Mouse (Mus musculus) testis, postnatal 10 days (tissue): ENCODE data around the gene Mansc1.
A peak's percentile ranks its signal among the peaks of the same experiment; 100 is the strongest.
"Not testable (repeated sequence)": the region's sequence is repeated elsewhere in the genome, so short reads cannot be mapped to it uniquely, and the experiment has no call there.

Experiments used
- DNase-seq: peaks from one replicate; pipeline ENCODE4 v3.0.0; 2021; ENCODE audit warnings: low spot score

Mansc1 gene

GRCm38 (mm10) chr6:134631947-134632687 is at the start of gene Mansc1:
TSS of gene Mansc1 (minus strand) at chr6:134632488.
- peak; percentile 73 for DNase-seq

DNA sequence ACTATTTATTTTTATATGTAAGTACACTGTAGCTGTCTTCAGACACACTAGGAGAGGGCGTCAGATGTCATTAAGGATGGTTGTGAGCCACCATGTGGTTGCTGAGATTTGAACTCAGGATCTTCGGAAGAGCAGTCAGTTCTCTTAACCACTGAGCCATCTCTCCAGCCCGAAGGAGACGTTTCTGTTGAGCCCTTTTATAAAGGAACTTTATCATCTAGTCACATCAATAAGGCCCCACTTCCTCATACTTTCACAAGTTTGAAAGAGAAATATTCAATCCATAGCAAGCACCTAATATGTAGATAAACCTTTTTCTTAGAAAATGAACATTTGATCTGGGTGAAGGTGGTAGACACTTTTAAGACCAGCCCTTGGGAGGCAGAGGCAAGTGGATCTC is 47.0 kb upstream of the Mansc1 start:
- not testable (repeated sequence) for DNase-seq

DNA sequence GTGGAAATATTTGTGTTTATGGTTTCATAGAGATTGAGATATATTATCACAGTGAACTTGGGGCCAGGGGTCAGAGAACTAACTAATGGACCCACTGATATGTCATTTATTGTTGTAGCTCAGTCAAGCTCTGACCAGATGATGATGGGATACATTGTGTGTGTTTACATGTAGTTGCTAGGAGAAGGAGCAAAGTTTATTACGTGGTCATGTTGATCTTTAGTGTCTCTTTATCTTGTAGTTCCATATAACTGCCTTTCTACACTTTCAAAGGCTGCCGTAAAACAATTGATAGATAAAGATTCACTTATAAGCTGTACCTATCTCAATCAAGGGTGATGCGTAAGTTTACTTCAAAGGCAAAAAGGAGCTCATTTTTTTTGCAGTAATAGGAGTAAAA is 45.7 kb upstream of the Mansc1 start:
- DNase-seq = no peak

DNA sequence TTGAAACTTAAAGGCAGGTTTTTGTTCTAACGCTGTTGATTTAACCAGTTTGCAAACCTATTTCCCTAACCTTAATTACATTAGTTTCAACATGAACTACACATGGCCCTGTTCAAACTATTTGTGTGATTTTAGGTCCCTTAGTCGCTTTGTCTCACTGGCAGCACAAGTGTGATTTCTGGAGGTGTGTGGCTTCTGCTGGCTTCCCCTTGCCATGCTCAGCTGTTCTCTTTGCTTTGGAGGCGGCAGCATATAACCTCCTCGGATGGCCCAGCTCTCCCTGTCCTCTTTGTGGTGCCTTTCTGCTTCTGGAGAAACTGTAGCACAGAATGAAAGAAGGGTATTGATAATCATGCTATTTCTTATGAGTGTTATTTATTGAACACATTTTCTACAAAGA is 45.2 kb upstream of the Mansc1 start:
- DNase-seq = no peak

DNA sequence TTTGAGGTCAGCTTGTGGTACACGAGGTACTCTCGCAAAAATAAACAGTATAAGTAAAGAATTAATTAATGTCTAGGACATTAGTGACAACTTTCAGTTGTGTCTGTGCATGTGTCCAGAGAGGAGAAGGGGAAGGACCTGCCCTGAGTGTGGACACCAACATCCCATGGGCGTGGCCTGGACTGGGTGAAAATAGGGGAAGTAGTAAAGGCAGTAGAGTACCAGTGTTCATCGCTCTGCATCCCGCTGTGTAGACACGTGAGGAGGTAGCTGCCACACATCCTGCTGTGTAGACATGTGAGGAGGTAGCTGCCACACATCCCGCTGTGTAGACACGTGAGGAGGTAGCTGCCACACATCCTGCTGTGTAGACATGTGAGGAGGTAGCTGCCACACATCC is 41.4 kb upstream of the Mansc1 start:
- DNase-seq = not testable (repeated sequence)

DNA sequence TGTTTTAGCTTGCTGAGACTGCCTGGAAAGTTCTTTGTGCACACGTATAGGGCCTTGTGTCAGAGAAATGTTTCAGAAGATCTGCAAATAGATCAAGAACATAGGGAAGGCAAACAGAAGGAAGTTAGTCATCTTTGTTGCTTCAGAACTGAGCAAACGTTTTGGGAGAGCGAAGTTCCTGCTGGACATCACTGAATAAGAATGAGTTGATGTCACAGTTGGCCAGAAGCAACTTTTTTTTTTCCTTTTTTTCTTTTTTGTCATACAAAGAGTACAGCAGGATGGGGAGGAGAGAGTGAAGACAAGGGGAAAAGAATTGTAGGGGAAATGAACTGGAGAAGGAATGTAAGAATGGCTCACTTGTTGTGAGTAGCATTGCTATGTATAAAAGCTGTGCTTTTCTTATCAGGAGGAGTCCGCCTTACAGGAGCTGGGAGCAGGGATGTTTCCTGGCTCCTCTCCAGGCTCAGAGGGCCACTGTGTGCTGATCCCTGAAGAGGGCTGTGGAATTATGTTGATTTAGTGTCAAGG is 38.7 kb upstream of the Mansc1 start:
- DNase-seq = peak; percentile 81

- no peak for DNase-seq
These were observed 37.0 kb upstream of the Mansc1 start for GRCm38 (mm10) chr6:134669179-134669865.

DNA sequence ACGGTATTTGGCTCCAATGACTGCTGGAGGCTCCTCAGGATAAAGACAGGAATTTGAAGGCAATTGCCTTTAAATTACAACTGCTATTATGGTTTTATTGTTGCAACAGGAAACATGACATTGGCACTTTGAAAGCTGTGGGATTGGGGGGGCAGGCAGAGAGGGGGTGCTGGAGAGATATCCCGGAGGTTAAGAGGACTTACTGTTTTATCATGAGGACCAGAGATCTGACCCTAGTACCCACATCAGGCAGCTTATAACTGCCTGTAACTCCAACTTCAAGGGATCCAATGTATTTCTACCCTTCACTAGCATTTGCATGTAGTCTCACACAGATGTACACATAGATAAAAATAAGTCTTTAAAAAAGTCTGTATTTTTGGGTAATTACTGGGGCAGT is 36.2 kb upstream of the Mansc1 start:
- no peak for DNase-seq

DNA sequence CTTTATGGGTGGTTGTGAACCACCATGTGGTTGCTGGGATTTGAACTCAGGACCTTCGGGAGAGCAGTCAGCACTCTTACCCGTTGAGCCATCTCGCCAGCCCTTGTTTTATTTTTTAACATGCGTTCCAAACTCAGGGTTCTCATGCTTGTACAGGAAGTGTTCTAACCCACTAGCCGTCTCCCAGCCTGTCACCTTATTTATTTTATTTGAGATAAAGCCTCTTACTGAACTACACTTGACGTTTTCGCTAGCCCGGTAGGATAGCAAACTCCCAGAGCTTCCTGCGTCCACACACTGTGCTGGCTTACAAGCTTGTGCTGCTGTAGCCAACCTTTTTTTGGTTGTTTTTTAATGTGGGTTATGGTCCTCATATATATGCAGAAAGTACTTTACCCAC is 33.5 kb upstream of the Mansc1 start:
- DNase-seq = no peak

DNA sequence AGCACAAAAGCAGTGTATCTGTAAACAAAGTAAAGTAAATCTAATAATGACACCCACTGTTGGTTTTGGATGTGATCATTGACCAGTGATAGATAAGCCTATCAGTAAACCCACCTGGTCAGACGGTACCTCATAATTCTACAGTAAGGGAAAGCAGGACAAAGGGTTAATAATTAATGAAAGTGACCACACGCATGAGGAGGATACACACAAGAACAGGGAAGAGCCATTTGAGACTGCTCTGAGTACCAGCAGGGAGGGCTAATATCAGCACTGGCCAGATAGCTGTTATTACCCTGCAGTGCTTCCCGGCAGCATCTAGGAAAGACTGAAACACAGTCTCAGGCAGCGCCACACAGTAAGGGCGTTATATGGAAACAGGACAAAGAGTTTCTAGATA is 32.3 kb upstream of the Mansc1 start:
- DNase-seq = no peak

DNA sequence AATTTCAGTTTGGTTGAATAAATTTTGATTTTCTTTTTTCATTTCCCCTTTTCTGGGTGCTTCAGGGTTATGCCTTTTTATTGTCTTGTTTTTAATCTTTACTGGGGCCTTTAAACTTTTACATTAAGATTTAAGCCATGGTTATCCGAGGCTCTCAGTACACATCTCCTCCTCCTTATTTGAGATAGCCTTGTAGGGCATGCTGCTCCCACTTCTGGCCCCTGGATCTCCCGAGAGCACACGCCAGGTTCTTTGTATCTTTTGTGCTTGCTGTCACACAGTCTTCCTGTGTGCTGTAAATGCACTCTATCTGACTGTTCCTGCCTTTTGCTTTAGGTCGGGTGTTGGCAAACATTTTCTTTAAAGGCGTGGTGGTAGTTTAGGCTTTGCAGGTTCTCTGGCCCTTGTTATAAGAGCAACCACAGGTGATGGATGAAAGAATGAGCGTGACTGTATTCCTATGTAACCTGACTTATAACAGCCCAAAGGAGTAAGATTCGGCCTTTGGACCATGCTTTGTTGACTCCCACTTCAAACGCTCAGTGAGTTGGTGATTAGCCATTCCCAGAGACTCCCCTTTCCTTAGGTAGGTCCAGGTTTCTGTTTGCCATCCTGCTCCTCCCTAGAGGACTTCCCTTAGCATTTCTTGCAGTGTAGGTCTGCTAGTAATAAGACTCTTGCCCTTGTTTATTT is 28.6 kb upstream of the Mansc1 start:
- no peak for DNase-seq

DNA sequence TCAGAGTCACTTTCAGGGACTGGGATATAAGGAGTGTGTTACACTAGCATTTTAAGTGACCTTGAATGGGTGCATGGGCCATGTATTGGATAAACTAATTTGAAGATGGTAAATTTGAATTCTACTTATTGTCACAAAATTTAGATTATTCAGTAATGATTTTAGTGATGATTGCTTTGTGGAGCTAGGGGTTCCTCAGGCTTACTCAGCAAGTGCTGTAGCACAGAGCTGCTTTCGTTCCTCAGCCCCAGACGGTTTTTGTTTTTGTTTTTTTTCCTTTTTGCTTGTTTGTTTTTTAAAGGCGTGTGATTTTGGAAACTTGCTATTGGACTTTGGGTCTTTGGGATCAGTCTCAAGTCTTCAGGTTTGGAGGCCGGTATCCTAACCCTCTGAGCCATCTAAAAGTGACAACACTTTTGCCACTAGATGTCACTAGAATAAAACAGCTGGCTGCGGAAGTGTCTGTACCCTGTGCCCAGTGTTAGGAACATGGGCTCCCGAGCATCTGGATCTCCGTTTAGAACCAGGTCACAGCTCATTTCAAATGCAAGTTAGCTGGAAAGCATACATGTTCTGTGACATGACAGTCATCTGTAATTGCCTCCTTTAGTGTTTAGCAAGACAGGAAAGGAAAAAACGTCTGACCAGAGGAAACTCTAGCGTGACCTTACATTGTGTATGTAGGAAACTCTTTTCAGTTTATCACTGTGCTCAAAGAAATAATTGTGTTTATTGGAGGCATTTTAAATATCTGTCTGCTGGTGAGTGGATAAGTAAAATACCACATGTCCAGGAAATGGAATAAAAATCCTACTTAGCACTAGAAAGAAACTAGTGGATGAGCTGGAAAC is 27.0 kb upstream of the Mansc1 start:
- DNase-seq = peak; percentile 47

- DNase-seq = no peak
These were observed 24.2 kb upstream of the Mansc1 start for GRCm38 (mm10) chr6:134656527-134656926.

DNA sequence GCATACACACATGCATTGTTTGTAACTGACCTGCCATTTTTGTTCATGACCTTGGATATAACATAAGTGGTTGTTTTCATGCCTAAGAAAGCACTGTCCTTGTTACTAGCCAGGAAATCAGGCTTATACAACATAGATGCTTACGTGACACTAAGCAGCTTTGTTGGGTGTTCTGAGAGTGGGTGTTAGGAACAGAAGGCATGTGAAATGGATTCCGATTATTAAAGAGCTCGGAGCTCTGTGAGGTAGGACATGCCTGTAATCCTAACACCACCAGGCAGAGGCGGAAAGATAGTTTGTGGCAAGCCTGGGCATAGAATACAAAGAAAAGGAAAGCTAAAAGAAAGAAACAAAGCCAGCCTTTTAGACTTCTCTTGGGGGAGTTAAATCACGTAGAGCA is 16.1 kb upstream of the Mansc1 start:
- DNase-seq = no peak

- DNase-seq = no peak
These were observed 15.3 kb upstream of the Mansc1 start for GRCm38 (mm10) chr6:134647621-134648020.

DNA sequence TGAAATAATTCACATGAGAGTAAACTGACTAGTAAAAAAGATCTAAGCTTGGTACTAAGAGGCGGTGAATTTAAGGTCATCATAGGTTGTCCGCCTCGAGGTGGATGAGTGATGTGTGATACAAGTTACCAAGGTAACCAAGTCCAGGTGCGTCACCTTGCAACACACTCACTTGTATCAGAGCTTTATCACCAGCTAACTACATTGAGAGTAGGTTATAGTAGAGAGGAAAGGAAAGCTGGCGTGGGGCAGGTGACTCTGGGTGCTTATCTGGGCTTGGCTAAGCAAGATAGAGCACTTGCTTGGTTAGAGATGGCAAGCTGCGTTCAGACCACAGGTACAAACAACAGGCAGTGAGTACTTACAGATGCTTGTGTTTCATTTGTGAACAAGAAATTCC is 14.5 kb upstream of the Mansc1 start:
- no peak for DNase-seq

DNA sequence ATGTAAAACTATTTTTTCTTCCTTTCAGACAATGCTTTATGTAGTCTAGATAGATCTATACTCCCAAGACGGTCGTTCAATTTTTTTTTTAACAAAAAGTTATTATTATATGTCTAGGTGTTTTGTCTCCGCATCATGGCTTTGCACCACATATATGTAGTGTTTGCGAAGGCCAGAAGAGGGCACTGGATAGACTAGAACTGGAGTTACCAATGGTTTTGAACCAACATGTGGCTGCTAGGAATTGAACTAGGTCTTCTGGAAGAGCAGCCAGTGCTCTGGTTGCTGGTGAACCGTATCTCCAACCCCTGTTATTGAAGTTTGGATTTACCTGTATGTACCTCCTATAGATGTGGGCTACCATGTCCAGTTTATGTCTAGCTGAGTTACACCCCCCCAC is 11.0 kb upstream of the Mansc1 start:
- no peak for DNase-seq

DNA sequence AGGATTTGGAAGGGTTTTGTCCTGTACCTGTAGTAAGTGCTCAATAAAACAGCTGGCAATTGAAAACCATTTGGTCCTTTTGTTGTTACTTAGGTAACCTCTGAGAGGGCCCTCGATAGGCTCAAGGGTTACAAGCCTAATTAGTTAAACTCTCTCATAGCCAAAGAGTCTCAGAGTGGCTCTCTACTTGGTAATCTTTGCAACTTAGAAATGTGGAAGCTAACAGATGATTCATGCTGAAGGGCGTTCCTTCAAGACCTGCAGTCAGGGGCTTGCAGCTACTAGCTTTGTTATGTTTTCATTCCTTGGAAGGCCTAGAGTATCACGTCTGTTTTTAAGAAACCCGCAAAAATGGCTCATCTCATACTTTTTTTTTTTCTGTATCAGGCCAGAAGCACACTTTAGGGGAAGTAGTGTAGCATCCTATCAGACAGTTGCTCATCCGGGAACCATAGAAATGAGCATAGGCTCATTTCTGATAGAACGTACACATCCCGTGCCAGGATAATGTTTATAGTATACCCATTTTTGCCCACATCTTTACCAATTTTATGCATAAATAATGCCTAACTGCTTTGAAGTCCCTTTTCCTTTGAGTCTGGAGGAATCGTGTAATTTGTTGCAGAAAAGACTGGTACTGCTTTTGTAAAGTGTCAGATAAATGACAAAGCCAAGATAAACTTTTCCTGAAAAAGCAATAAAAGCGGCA is 9.6 kb upstream of the Mansc1 start:
- DNase-seq = no peak

- DNase-seq = peak; percentile 95
These were observed 8.5 kb upstream of the Mansc1 start for GRCm38 (mm10) chr6:134640485-134641475.

- no peak for DNase-seq
These were observed 7.6 kb upstream of the Mansc1 start for GRCm38 (mm10) chr6:134639900-134640299.
